Mouse (Mus musculus): Measurements from ENCODE around the gene Nhsl2. TPM values are rescaled to one million over a fixed set of nuclear protein-coding genes. Genes with fewer than 3 reads are reported as not detected.
A peak's percentile ranks its signal among the peaks of the same experiment; 100 is the strongest.
"Not testable (repeated sequence)": the region's sequence is repeated elsewhere in the genome, so short reads cannot be mapped to it uniquely, and the experiment has no call there.

The Nhsl2 gene
- 10 to 100 TPM; 37.0 to 38.0 TPM for total RNA-seq (2021)
- long read RNA-seq, experiment 1, partial matches to known transcripts, result 1 of 9 reads
- long read RNA-seq, experiment 1, other reads (novel, unspliced or antisense), result 8 of 9 reads
- long read RNA-seq, experiment 2, partial matches to known transcripts, result 0 of 1 reads
- long read RNA-seq, experiment 2, other reads (novel, unspliced or antisense), result 1 of 1 reads

- H3K27ac ChIP-seq, result no peak within 1 kb of the TSS; the same call in 1 of the 2 replicates
- DNase-seq (ENCODE audit: extremely low spot score in 1 of 2, low spot score in 2 of 2), result peak; percentile 24 to 26
- no peak for TF ChIP-seq CTCF (IDR thresholded peaks at IDR 0.05)
These were observed at the start of gene Nhsl2 for GRCm38 (mm10) chrX:101849281-101849821. Nhsl2 (plus strand) TSS chrX:101849385.

GRCm38 (mm10) chrX:101805512-101805911 lies 43.7 kb upstream of the Nhsl2 start:
- H3K27ac ChIP-seq, result no peak overlapping the region
- intact Hi-C loops (cut with DNase I), result loop anchor here (2.0 kb wide), 2 partner anchors 137 to 261 kb away; no protein-coding TSS in a partner anchor
- peak; percentile 56 for TF ChIP-seq CTCF (IDR thresholded peaks at IDR 0.05)
- DNase-seq (ENCODE audit: extremely low spot score in 1 of 2, low spot score in 2 of 2), result no peak
- no peak overlapping the region for H3K4me3 ChIP-seq

More at GRCm38 (mm10) chrX:101849281-101849821, at the start of gene Nhsl2:
- H3K4me3 ChIP-seq, result peak within 1 kb of the TSS; percentile 33
- intact Hi-C loops (cut with DNase I), result no loop called here

- DNase-seq (ENCODE audit: extremely low spot score in 1 of 2, low spot score in 2 of 2), result no peak
- Histone ChIP-seq H3K27ac (no peak overlapping the region), H3K4me3 (no peak overlapping the region)
- intact Hi-C loops (cut with DNase I), result no loop called here
- no peak for TF ChIP-seq CTCF (IDR thresholded peaks at IDR 0.05)
These were observed 37.4 kb upstream of the Nhsl2 start for GRCm38 (mm10) chrX:101811750-101812149.

GRCm38 (mm10) chrX:101819163-101819562 lies 30.0 kb upstream of the Nhsl2 start:
- intact Hi-C loops (cut with DNase I), result no loop called here
- H3K27ac ChIP-seq, result no peak overlapping the region
- no peak for DNase-seq (ENCODE audit: extremely low spot score in 1 of 2, low spot score in 2 of 2)
- TF ChIP-seq CTCF (IDR thresholded peaks at IDR 0.05), result peak; percentile 43
- H3K4me3 ChIP-seq, result no peak overlapping the region

GRCm38 (mm10) chrX:101819980-101820379 lies 29.2 kb upstream of the Nhsl2 start:
- H3K27ac ChIP-seq; H3K4me3 ChIP-seq; DNase-seq (ENCODE audit: extremely low spot score in 1 of 2, low spot score in 2 of 2); intact Hi-C loops (cut with DNase I): not testable (repeated sequence)

GRCm38 (mm10) chrX:101847191-101847795 lies 1.9 kb upstream of the Nhsl2 start:
- intact Hi-C loops (cut with DNase I), result no loop called here
- no peak for TF ChIP-seq CTCF (IDR thresholded peaks at IDR 0.05)
- DNase-seq (ENCODE audit: extremely low spot score in 1 of 2, low spot score in 2 of 2), result no peak

GRCm38 (mm10) chrX:101849901-101850551 lies 841 bp downstream of the Nhsl2 start:
- Histone ChIP-seq H3K4me3 (peak overlapping the region; percentile 33), H3K27ac (no peak overlapping the region; the same call in 1 of the 2 replicates)
- intact Hi-C loops (cut with DNase I), result no loop called here
- DNase-seq (ENCODE audit: extremely low spot score in 1 of 2, low spot score in 2 of 2), result no peak
- TF ChIP-seq CTCF (IDR thresholded peaks at IDR 0.05), result no peak; the same call in none of the 2 replicates

More at GRCm38 (mm10) chrX:101847191-101847795, 1.9 kb upstream of the Nhsl2 start:
- H3K4me3 ChIP-seq, result no peak overlapping the region
- no peak overlapping the region for H3K27ac ChIP-seq

GRCm38 (mm10) chrX:101851566-101852354 lies 2.6 kb downstream of the Nhsl2 start:
- no peak overlapping the region for H3K4me3 ChIP-seq
- no peak overlapping the region for H3K27ac ChIP-seq
- intact Hi-C loops (cut with DNase I), result no loop called here
- no peak for DNase-seq (ENCODE audit: extremely low spot score in 1 of 2, low spot score in 2 of 2)
- no peak for TF ChIP-seq CTCF (IDR thresholded peaks at IDR 0.05)

GRCm38 (mm10) chrX:101863666-101864378 lies 14.6 kb downstream of the Nhsl2 start:
- intact Hi-C loops (cut with DNase I), result no loop called here
- TF ChIP-seq CTCF (IDR thresholded peaks at IDR 0.05), result no peak
- Histone ChIP-seq H3K27ac (no peak overlapping the region), H3K4me3 (no peak overlapping the region)
- DNase-seq (ENCODE audit: extremely low spot score in 1 of 2, low spot score in 2 of 2), result no peak

GRCm38 (mm10) chrX:101864788-101865187 lies 15.6 kb downstream of the Nhsl2 start:
- DNase-seq (ENCODE audit: extremely low spot score in 1 of 2, low spot score in 2 of 2), result no peak
- Histone ChIP-seq H3K27ac (no peak overlapping the region), H3K4me3 (no peak overlapping the region)
- intact Hi-C loops (cut with DNase I), result no loop called here
- no peak for TF ChIP-seq CTCF (IDR thresholded peaks at IDR 0.05)

- no peak for TF ChIP-seq CTCF (IDR thresholded peaks at IDR 0.05)
- no peak for DNase-seq (ENCODE audit: extremely low spot score in 1 of 2, low spot score in 2 of 2)
- intact Hi-C loops (cut with DNase I), result no loop called here
- Histone ChIP-seq H3K4me3 (no peak overlapping the region), H3K27ac (no peak overlapping the region)
These were observed 25.0 kb downstream of the Nhsl2 start for GRCm38 (mm10) chrX:101874147-101874546.
